Mouse (Mus musculus) effector memory CD4-positive, alpha-beta T cell, adult 7 months (primary cell): ENCODE measurements around the gene Rhoh. TPM values are rescaled to one million over a fixed set of nuclear protein-coding genes. Genes with fewer than 3 reads are reported as not detected.

Experiments used
- polyA plus RNA-seq: library from polyadenylated mRNA; unstranded; fragments of 100-300 nt; shearing (Covaris generic); gene quantifications from one replicate; pipeline ENCODE4 v1.2.1, GENCODE M21; 2017

Rhoh gene
- polyA plus RNA-seq: 176 TPM

DNA sequence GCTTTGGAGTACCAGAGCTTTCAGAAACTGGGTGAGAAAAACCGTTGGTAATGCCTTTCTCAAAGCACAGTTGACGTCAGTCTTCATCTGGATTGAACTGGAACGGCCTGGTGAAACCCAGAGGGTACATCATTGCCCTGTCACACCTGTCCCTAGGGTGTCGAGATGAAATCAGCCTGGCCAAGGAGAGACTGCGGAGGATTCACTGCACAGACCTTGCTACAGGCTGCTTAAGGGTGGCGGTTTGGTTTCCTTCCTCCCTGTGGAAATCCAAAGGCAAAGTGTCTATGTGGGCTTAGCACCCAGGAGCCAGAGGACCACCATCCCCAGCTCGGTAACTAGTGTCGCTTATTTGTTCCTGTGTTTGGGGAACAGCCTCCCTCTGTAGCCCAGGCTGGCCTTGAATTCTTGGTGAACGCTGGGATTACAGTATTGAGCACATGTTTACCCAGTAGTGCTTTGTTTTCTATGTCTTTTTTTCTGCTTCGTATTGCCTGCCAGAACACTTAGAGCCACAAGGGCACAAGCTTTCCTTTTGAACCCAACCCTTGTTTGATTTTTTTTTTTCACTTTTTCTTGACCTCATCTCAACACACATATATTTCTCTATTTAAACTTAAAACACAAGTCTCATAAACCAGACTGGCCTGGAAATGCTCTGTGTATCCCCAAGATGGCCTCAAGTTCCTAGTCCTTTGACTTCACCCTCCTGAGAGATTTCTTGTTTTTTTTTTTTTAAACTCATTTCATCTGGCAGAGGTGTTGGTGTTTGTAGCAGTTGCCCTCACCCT, at the start of gene Rhoh:
Gene Rhoh (plus strand): TSS at position 60 of the 791 bp plus-strand sequence.

GRCm38 (mm10) chr5:65934783-65935182, 73.8 kb downstream of the Rhoh start, which contains the start of gene Chrna9:
TSS of gene Chrna9 (plus strand) at chr5:65934921.

Other genes starting within 250 kb of the Rhoh start
- 108 TPM for gene Pds5a, start 162.9 kb upstream of the Rhoh start, polyA plus RNA-seq
- 9.5 TPM for gene N4bp2, start 97.7 kb upstream of the Rhoh start, polyA plus RNA-seq
- gene Chrna9, start 73.7 kb downstream of the Rhoh start, polyA plus RNA-seq: not detected
- gene 9130230L23Rik, start 143.1 kb downstream of the Rhoh start, polyA plus RNA-seq: 1.2 TPM